Mouse (Mus musculus) ES-Bruce4 (cell line): ENCODE measurements around the gene Rab4b.

Experiments used
- CTCF ChIP-seq: IDR thresholded peaks from one replicate; pipeline ENCODE4 v1.8.1; 2011; ENCODE audit warnings: low read depth, low read length
- EP300 ChIP-seq: IDR thresholded peaks from 2 replicates; pipeline ENCODE4 v1.6.1; 2011; ENCODE audit warnings: low read depth, low read length; ENCODE audit not compliant: insufficient read depth

- TF ChIP-seq CTCF (peak; percentile 43), EP300 (no peak)
Observed at GRCm38 (mm10) chr7:27131387-27131786, 47.3 kb downstream of the Rab4b start.
